Mouse (Mus musculus) lung, postnatal 0 days (tissue): ENCODE data around the gene Cdc42bpb.

ENCODE experiments used
- CTCF ChIP-seq: IDR thresholded peaks from 2 replicates; pipeline ENCODE4 v1.5.1; 2016; ENCODE audit warnings: antibody characterized with exemption, mild to moderate bottlenecking
- EP300 ChIP-seq: IDR thresholded peaks from 2 replicates; pipeline ENCODE4 v1.6.1; 2016; ENCODE audit warnings: antibody characterized with exemption, mild to moderate bottlenecking, control low read depth

DNA sequence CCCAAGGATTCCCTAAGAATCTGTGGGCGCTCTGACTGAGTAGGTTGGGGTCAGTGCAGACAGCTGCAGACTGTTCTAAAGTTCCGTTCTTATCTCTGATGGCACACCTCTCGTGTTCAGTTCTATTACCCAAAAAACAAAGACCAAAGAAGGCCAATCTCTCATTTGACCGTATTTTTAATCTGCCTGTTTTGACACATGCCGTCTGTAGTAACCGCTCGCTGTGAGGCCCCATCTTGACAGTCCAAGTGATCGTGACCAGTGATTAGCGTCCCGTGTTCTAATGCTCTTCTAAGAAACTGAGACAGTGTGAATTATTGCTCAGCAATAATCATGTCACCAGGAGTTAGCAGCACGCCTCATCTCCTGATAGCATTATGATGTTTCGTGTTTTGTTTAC is 110.9 kb downstream of the Cdc42bpb start:
- TF ChIP-seq CTCF (no peak), EP300 (no peak)
